Mouse (Mus musculus) left cerebral cortex, postnatal 25 days (tissue): Measurements from ENCODE around the gene Lbhd2. TPM values are rescaled to one million over a fixed set of nuclear protein-coding genes. Genes with fewer than 3 reads are reported as not detected.
A peak's percentile ranks its signal among the peaks of the same experiment; 100 is the strongest.

Source experiments
- DNase-seq, 2 experiments: peaks; one replicate each; pipeline ENCODE4 v3.0.0; 2022; ENCODE audit warnings: low spot score in 2 of 2, mixed read lengths in 1 of 2
- intact Hi-C: fragments of 180-260 bp; cut with DNase I; formaldehyde crosslinking; loops from one replicate; pipeline ENCODE4 v1.15.1; 2025
- total RNA-seq, 2 experiments: library from RNA; stranded (reverse); gene quantifications; 2 replicates each; pipeline ENCODE4 v1.2.3; 2021

Lbhd2 gene
- 1 to 10 TPM; 1.5 to 2.5 TPM for total RNA-seq

- no peak for DNase-seq
- intact Hi-C loops = no loop called here
Observed at GRCm38 (mm10) chr12:111406622-111407021, at the start of gene Lbhd2. Gene Lbhd2 (plus strand): TSS chr12:111406809.

- no peak for DNase-seq
- intact Hi-C loops = no loop called here
Observed at GRCm38 (mm10) chr12:111360671-111361070, 45.9 kb upstream of the Lbhd2 start.

- intact Hi-C loops = loop anchor here (1.0 kb wide), 1 partner anchor 9 kb away; no protein-coding TSS in a partner anchor
- DNase-seq = no peak
Observed at GRCm38 (mm10) chr12:111361319-111362098, 45.1 kb upstream of the Lbhd2 start.

GRCm38 (mm10) chr12:111364234-111364633, 42.4 kb upstream of the Lbhd2 start:
- intact Hi-C loops = no loop called here
- DNase-seq = no peak

GRCm38 (mm10) chr12:111367065-111367464, 39.5 kb upstream of the Lbhd2 start:
- intact Hi-C loops = no loop called here
- DNase-seq = no peak

- intact Hi-C loops = no loop called here
- no peak for DNase-seq
Observed at GRCm38 (mm10) chr12:111370249-111370648, 36.4 kb upstream of the Lbhd2 start.

- intact Hi-C loops = no loop called here
- DNase-seq = no peak
Observed at GRCm38 (mm10) chr12:111371905-111372304, 34.7 kb upstream of the Lbhd2 start.

- intact Hi-C loops = no loop called here
- DNase-seq = no peak
Observed at GRCm38 (mm10) chr12:111373411-111373810, 33.2 kb upstream of the Lbhd2 start.

GRCm38 (mm10) chr12:111374727-111375126, 31.9 kb upstream of the Lbhd2 start:
- DNase-seq = no peak
- intact Hi-C loops = no loop called here

- intact Hi-C loops = no loop called here
- no peak for DNase-seq
Observed at GRCm38 (mm10) chr12:111375559-111375958, 31.1 kb upstream of the Lbhd2 start.

GRCm38 (mm10) chr12:111376053-111376452, 30.6 kb upstream of the Lbhd2 start:
- no peak for DNase-seq
- intact Hi-C loops = loop anchor here (2.0 kb wide), 1 partner anchor 47 kb away; no protein-coding TSS in a partner anchor

GRCm38 (mm10) chr12:111376826-111377331, 29.7 kb upstream of the Lbhd2 start:
- peak; percentile 44 to 50 for DNase-seq
- intact Hi-C loops = loop anchor here (2.0 kb wide), 1 partner anchor 48 kb away; no protein-coding TSS in a partner anchor

- DNase-seq = peak; percentile 94 to 98
- intact Hi-C loops = loop anchor here (2.0 kb wide), 1 partner anchor 49 kb away; no protein-coding TSS in a partner anchor
Observed at GRCm38 (mm10) chr12:111377376-111377973, 29.1 kb upstream of the Lbhd2 start, which contains the start of gene Cdc42bpb. Gene Cdc42bpb (minus strand): TSS chr12:111377718.

- peak in 1 of 2 experiments; percentile 43 for DNase-seq
- intact Hi-C loops = loop anchor here (2.0 kb wide), 1 partner anchor 49 kb away; no protein-coding TSS in a partner anchor
Observed at GRCm38 (mm10) chr12:111377986-111378490, 28.6 kb upstream of the Lbhd2 start.

GRCm38 (mm10) chr12:111378812-111379211, 27.8 kb upstream of the Lbhd2 start:
- DNase-seq = no peak
- intact Hi-C loops = no loop called here

- no peak for DNase-seq
- intact Hi-C loops = no loop called here
Observed at GRCm38 (mm10) chr12:111385883-111386641, 20.5 kb upstream of the Lbhd2 start.

- intact Hi-C loops = no loop called here
- DNase-seq = peak in 1 of 2 experiments; percentile 53
Observed at GRCm38 (mm10) chr12:111386642-111387120, 19.9 kb upstream of the Lbhd2 start.

GRCm38 (mm10) chr12:111387146-111387545, 19.5 kb upstream of the Lbhd2 start:
- DNase-seq = no peak
- intact Hi-C loops = no loop called here

GRCm38 (mm10) chr12:111394008-111394407, 12.6 kb upstream of the Lbhd2 start:
- intact Hi-C loops = no loop called here
- DNase-seq = no peak
